Mouse (Mus musculus) heart, adult 2 months (tissue): ENCODE data around the gene Cwc27.

ENCODE experiments used
- CTCF ChIP-seq: fragments of 200-600 bp; IDR thresholded peaks from 2 replicates; pipeline ENCODE4 v1.8.1; 2022; ENCODE audit warnings: antibody characterized with exemption, mild to moderate bottlenecking, moderate library complexity
- POLR2A ChIP-seq: fragments of 200-500 bp; IDR thresholded peaks from 2 replicates; pipeline ENCODE4 v1.6.1; 2011; ENCODE audit warnings: mild to moderate bottlenecking, low read depth, low read length, control low read depth; ENCODE audit not compliant: insufficient read depth

DNA sequence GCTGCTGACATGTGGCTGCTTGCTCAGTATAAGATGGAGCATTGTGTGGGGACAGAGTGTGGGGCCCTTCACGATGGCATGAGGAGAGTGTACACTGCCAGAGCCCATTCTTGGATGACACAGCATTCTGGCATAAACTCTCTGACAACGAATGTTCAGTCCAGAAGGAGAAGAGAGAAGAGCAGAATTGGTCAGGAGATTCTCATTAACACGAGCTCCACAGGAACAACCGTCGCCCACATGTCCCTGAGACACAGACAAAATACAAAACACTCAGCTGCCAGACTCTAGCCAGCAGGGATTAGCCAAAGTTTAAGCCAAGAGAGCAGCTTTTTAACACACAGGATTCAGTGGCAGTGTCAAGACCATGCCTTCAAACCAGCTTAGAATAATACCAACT lies 49.8 kb upstream of the Cwc27 start:
- no peak for TF ChIP-seq POLR2A
- TF ChIP-seq CTCF, result no peak
